Mouse (Mus musculus) megakaryocyte, embryonic 14.5 days (primary cell): ENCODE measurements at regions not wholly inside any gene's neighbourhood (a gene's known extent, or its start where the extent isn't known, plus 50 kb on each side); places are given as distances from the start of the nearest gene placed in this dataset.

ENCODE experiments used
- FLI1 ChIP-seq: IDR thresholded peaks from 2 replicates; pipeline ENCODE4 v1.6.1; 2012; ENCODE audit warnings: low read length, inconsistent platforms, mixed read lengths
- GATA1 ChIP-seq: IDR thresholded peaks from 3 replicates; pipeline ENCODE4 v1.6.1; 2012; ENCODE audit warnings: mixed read lengths, low read length, inconsistent platforms, borderline replicate concordance

GRCm38 (mm10) chr10:83946186-83947176, 223.8 kb downstream of the 1500009L16Rik start:
- TF ChIP-seq GATA1 (no peak), FLI1 (no peak)
